Mouse (Mus musculus): ENCODE measurements around the gene Syvn1.

GRCm38 (mm10) chr19:6014991-6015510 lies 31.3 kb upstream of the Syvn1 start:
- peak; percentile 63; the same call in 1 of the 2 replicates for TF ChIP-seq POLR2A (IDR thresholded peaks at IDR 0.05; ENCODE audit: insufficient read depth, low read depth, low read length)
- no peak for TF ChIP-seq CTCF (IDR thresholded peaks at IDR 0.05)

Data from heart, adult 2 months (tissue).